Comparison of ENCODE assay signal across 8 mouse cellular contexts in genomic region chr10:94034876-94035657, GRCm38 (mm10). TPM values are rescaled to one million over a fixed set of nuclear protein-coding genes. Genes with fewer than 3 reads are reported as not detected.
DNase-seq lines count a peak whose midpoint lies in the region; ATAC-seq and TF ChIP-seq lines count a peak whose summit lies in the region.

No protein-coding gene starts in this region.

- in situ Hi-C loops in Patski (cut with MboI; ENCODE audit: low pct_unique_long_range_greater_than_20kb): no loop called here

- 1% methylated on average over 30 of the region's 30 CpGs for WGBS in heart, embryonic 11.5 days (ENCODE audit: insufficient replicate concordance)
- 1% methylated on average over 30 of the region's 30 CpGs for WGBS in embryonic facial prominence, embryonic 13.5 days
- 3% methylated on average over 30 of the region's 30 CpGs for WGBS in hindbrain, embryonic 10.5 days
- WGBS in limb, embryonic 12.5 days: 2% methylated on average over 30 of the region's 30 CpGs
- WGBS in midbrain, embryonic 10.5 days: 2% methylated on average over 30 of the region's 30 CpGs
- under 1% methylated on average over 30 of the region's 30 CpGs for WGBS in stomach, postnatal 0 days

- CTCF ChIA-PET in Patski (lab: Charles Lee): interaction anchor here (0.6 to 3.0 kb wide), 6 partner anchors 10 to 82 kb away, joined by 3 to 9 read pairs (median 4); no protein-coding TSS in a partner anchor

- peak overlapping the region; percentile 86 for H3K4me3 ChIP-seq in heart, embryonic 11.5 days (ENCODE audit: low read depth, low read length)
- H3K4me3 ChIP-seq in embryonic facial prominence, embryonic 13.5 days: peak overlapping the region; percentile 90
- H3K4me3 ChIP-seq in hindbrain, embryonic 10.5 days: peak overlapping the region; percentile 88
- peak overlapping the region; percentile 69 for H3K4me3 ChIP-seq in limb, embryonic 12.5 days (replicated peaks)
- peak overlapping the region; percentile 83 for H3K4me3 ChIP-seq in midbrain, embryonic 10.5 days
- peak overlapping the region; percentile 85 for H3K4me3 ChIP-seq in stomach, postnatal 0 days (ENCODE audit: low read depth, low read length)

- no peaks in the 10 kb centered on the region for H3K27me3 ChIP-seq in heart, embryonic 11.5 days (ENCODE audit: control insufficient read depth, insufficient read depth, low read length)
- no peaks in the 10 kb centered on the region for H3K27me3 ChIP-seq in Patski
- no peaks in the 10 kb centered on the region for H3K27me3 ChIP-seq in embryonic facial prominence, embryonic 13.5 days
- H3K27me3 ChIP-seq in hindbrain, embryonic 10.5 days (ENCODE audit: insufficient read depth, poor library complexity, severe bottlenecking): no peaks in the 10 kb centered on the region
- no peaks in the 10 kb centered on the region for H3K27me3 ChIP-seq in limb, embryonic 12.5 days
- H3K27me3 ChIP-seq in midbrain, embryonic 10.5 days (ENCODE audit: low read depth, poor library complexity, severe bottlenecking): no peaks in the 10 kb centered on the region
- H3K27me3 ChIP-seq in stomach, postnatal 0 days (ENCODE audit: control insufficient read depth, insufficient read depth, low read length): no peaks in the 10 kb centered on the region

- H3K4me1 ChIP-seq in heart, embryonic 11.5 days (ENCODE audit: control insufficient read depth, insufficient read depth, low read length): peaks cover 10% of the 10 kb centered on the region
- H3K4me1 ChIP-seq in embryonic facial prominence, embryonic 13.5 days: peaks cover 19% of the 10 kb centered on the region
- peaks cover 44% of the 10 kb centered on the region for H3K4me1 ChIP-seq in hindbrain, embryonic 10.5 days (replicated peaks)
- H3K4me1 ChIP-seq in limb, embryonic 12.5 days (replicated peaks): peaks cover 20% of the 10 kb centered on the region
- H3K4me1 ChIP-seq in midbrain, embryonic 10.5 days: peaks cover 41% of the 10 kb centered on the region
- 0 out of 2 replicates have a peak, but pooled peaks cover 3% of the 10 kb centered on the region for H3K4me1 ChIP-seq in stomach, postnatal 0 days (replicated peaks; ENCODE audit: control insufficient read depth, insufficient read depth)

- H3K36me3 ChIP-seq in heart, embryonic 11.5 days (ENCODE audit: control insufficient read depth, insufficient read depth, low read length): no peaks in the 10 kb centered on the region
- H3K36me3 ChIP-seq in embryonic facial prominence, embryonic 13.5 days: 0 out of 2 replicates have a peak, but pooled peaks cover 5% of the 10 kb centered on the region
- H3K36me3 ChIP-seq in hindbrain, embryonic 10.5 days: peaks cover 14% of the 10 kb centered on the region
- H3K36me3 ChIP-seq in limb, embryonic 12.5 days: peaks cover 1% of the 10 kb centered on the region; the same call in 1 of the 2 replicates
- peaks cover 7% of the 10 kb centered on the region for H3K36me3 ChIP-seq in midbrain, embryonic 10.5 days
- H3K36me3 ChIP-seq in stomach, postnatal 0 days (ENCODE audit: control insufficient read depth, insufficient read depth, low read length): no peaks in the 10 kb centered on the region

- peak; percentile 89 for ATAC-seq in heart, embryonic 11.5 days (replicated peaks; ENCODE audit: insufficient number of reproducible peaks, low FRiP score, low TSS enrichment)
- ATAC-seq in Patski: peak; percentile 56
- ATAC-seq in embryonic facial prominence, embryonic 13.5 days (ENCODE audit: insufficient number of reproducible peaks, insufficient read depth, low FRiP score, low TSS enrichment, low read depth): peak; percentile 74
- ATAC-seq in limb, embryonic 12.5 days (ENCODE audit: insufficient number of reproducible peaks, insufficient read depth, low FRiP score, low TSS enrichment, low read depth): peak; percentile 86
- peak; percentile 89 for ATAC-seq in stomach, postnatal 0 days (ENCODE audit: low FRiP score, low TSS enrichment)

- no peak for DNase-seq in heart, adult 11 months
- DNase-seq in Patski (ENCODE audit: low read depth, low spot score): no peak
- DNase-seq in hindbrain, embryonic 10.5 days (ENCODE audit: low spot score): no peak
- DNase-seq in midbrain, embryonic 10.5 days (ENCODE audit: low spot score): no peak
- peak; percentile 84 for DNase-seq in stomach, postnatal 0 days (ENCODE audit: low spot score)

- POLR2A ChIA-PET in Patski (lab: Charles Lee): no interaction called here

- peak overlapping the region; percentile 84 for H3K4me2 ChIP-seq in heart, embryonic 11.5 days
- H3K4me2 ChIP-seq in embryonic facial prominence, embryonic 13.5 days: peak overlapping the region; percentile 76
- H3K4me2 ChIP-seq in limb, embryonic 12.5 days: peak overlapping the region; percentile 74
- peak overlapping the region; percentile 78 for H3K4me2 ChIP-seq in stomach, postnatal 0 days (replicated peaks; ENCODE audit: low read depth)

- peak overlapping the region; percentile 90 for H3K9ac ChIP-seq in heart, embryonic 11.5 days (ENCODE audit: low read depth, low read length)
- H3K9ac ChIP-seq in embryonic facial prominence, embryonic 13.5 days: peak overlapping the region; percentile 88
- H3K9ac ChIP-seq in limb, embryonic 12.5 days (replicated peaks): peak overlapping the region; percentile 67
- peak overlapping the region; percentile 88 for H3K9ac ChIP-seq in stomach, postnatal 0 days (ENCODE audit: low read length)

- peak overlapping the region; percentile 41; the same call in 1 of the 2 replicates for H3K27ac ChIP-seq in heart, embryonic 11.5 days (ENCODE audit: low read depth, low read length)
- H3K27ac ChIP-seq in embryonic facial prominence, embryonic 13.5 days: 0 out of 2 replicates have a peak overlapping the region, but pooled peaks have one; percentile 1
- peak overlapping the region; percentile 96 for H3K27ac ChIP-seq in hindbrain, embryonic 10.5 days
- H3K27ac ChIP-seq in limb, embryonic 12.5 days: no peak overlapping the region
- H3K27ac ChIP-seq in midbrain, embryonic 10.5 days (replicated peaks): peak overlapping the region; percentile 93
- H3K27ac ChIP-seq in stomach, postnatal 0 days (replicated peaks): peak overlapping the region; percentile 78

- no peak for TF ChIP-seq EP300 in stomach, postnatal 0 days (optimal IDR thresholded peaks at IDR 0.05)

- TF ChIP-seq CTCF in Patski (IDR thresholded peaks at IDR 0.05): no peak
- no peak for TF ChIP-seq CTCF in stomach, postnatal 0 days (IDR thresholded peaks at IDR 0.05; ENCODE audit: low read depth)

- no peaks in the 10 kb centered on the region for H3K9me3 ChIP-seq in heart, embryonic 11.5 days (replicated peaks; ENCODE audit: control insufficient read depth, low read length)
- no peaks in the 10 kb centered on the region for H3K9me3 ChIP-seq in embryonic facial prominence, embryonic 13.5 days
- H3K9me3 ChIP-seq in hindbrain, embryonic 10.5 days: no peaks in the 10 kb centered on the region
- no peaks in the 10 kb centered on the region for H3K9me3 ChIP-seq in limb, embryonic 12.5 days
- H3K9me3 ChIP-seq in midbrain, embryonic 10.5 days (replicated peaks): no peaks in the 10 kb centered on the region
- no peaks in the 10 kb centered on the region for H3K9me3 ChIP-seq in stomach, postnatal 0 days (ENCODE audit: control insufficient read depth, low read length)

RNA-seq across cellular contexts. Expression of gene Vezt, which starts 0.6 kb away (rescaled TPM):
- 25.3 and 26.9 TPM in 2 replicates for polyA plus RNA-seq in heart, embryonic 11.5 days (2014; fragmentation: Nextera tagmentation; extraction: Ambion mirVana)
- 23.4 TPM for polyA plus RNA-seq in Patski (2021)
- polyA plus RNA-seq in embryonic facial prominence, embryonic 13.5 days (2015; fragmentation: Nextera tagmentation; extraction: Ambion mirVana): 28.6 and 29.8 TPM in 2 replicates
- polyA plus RNA-seq in hindbrain, embryonic 10.5 days (2016; fragmentation: Nextera tagmentation; extraction: Ambion mirVana): 30.6 and 35.6 TPM in 2 replicates
- 30.0 and 33.2 TPM in 2 replicates for polyA plus RNA-seq in limb, embryonic 12.5 days (2016; fragmentation: Nextera tagmentation; extraction: Ambion mirVana)
- 29.6 and 36.0 TPM in 2 replicates for polyA plus RNA-seq in midbrain, embryonic 10.5 days (2016; fragmentation: Nextera tagmentation; extraction: Ambion mirVana)
- 13.2 and 14.5 TPM in 2 replicates for polyA plus RNA-seq in stomach, postnatal 0 days (2015; fragmentation: Nextera tagmentation; extraction: Ambion mirVana)

RNA-seq across cellular contexts. Expression of gene Fgd6, which starts 0.7 kb away (rescaled TPM):
- 3.6 and 4.3 TPM in 2 replicates for polyA plus RNA-seq in heart, embryonic 11.5 days (2014; fragmentation: Nextera tagmentation; extraction: Ambion mirVana)
- polyA plus RNA-seq in Patski (2021): 2.2 TPM
- 3.2 and 3.3 TPM in 2 replicates for polyA plus RNA-seq in embryonic facial prominence, embryonic 13.5 days (2015; fragmentation: Nextera tagmentation; extraction: Ambion mirVana)
- 4.2 and 4.7 TPM in 2 replicates for polyA plus RNA-seq in hindbrain, embryonic 10.5 days (2016; fragmentation: Nextera tagmentation; extraction: Ambion mirVana)
- polyA plus RNA-seq in limb, embryonic 12.5 days (2016; fragmentation: Nextera tagmentation; extraction: Ambion mirVana): 4.6 TPM in 2 replicates
- 4.5 TPM in 2 replicates for polyA plus RNA-seq in midbrain, embryonic 10.5 days (2016; fragmentation: Nextera tagmentation; extraction: Ambion mirVana)
- 1.7 and 2.2 TPM in 2 replicates for polyA plus RNA-seq in stomach, postnatal 0 days (2015; fragmentation: Nextera tagmentation; extraction: Ambion mirVana)
